Mouse (Mus musculus): Measurements from ENCODE around the gene BC024978. TPM values are rescaled to one million over a fixed set of nuclear protein-coding genes. Genes with fewer than 3 reads are reported as not detected.
"Not testable (repeated sequence)": the region's sequence is repeated elsewhere in the genome, so short reads cannot be mapped to it uniquely, and the experiment has no call there.

BC024978 gene
- polyA plus RNA-seq, 1 experiment from 2014 or later, result 4.3 TPM

DNA sequence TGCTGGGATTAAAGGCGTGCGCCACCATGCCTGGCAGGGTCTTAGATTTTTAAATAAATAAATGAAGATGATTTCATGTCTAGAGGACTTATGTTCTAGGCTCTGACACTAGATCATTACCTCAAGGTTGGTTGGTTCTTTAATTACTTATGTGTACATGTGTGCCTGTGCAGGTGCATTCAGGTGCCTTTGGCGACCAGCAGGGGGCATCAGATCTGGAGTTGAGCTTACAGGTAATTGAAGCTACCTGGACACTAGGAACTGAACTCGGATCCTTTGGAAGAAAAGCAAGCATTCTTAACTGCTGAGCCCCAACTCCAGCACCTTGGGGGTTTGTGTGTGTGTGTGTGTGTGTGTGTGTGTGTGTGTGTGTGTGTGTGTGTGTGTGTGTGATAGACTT, 35.2 kb downstream of the BC024978 start:
- Histone ChIP-seq H3K27ac (no peak overlapping the region), H3K4me2 (replicated peaks) (no peak overlapping the region), H3K9me3 (no peaks in the 10 kb centered on the region), H3K36me3 (no peaks in the 10 kb centered on the region), H3K27me3 (no peaks in the 10 kb centered on the region), H3K4me3 (replicated peaks) (no peak overlapping the region), H3K4me1 (replicated peaks) (peaks cover 41% of the 10 kb centered on the region), H3K9ac (replicated peaks) (no peak overlapping the region)
- ATAC-seq, result no peak
- 76% methylated on average over 4 of the region's 4 CpGs for WGBS

DNA sequence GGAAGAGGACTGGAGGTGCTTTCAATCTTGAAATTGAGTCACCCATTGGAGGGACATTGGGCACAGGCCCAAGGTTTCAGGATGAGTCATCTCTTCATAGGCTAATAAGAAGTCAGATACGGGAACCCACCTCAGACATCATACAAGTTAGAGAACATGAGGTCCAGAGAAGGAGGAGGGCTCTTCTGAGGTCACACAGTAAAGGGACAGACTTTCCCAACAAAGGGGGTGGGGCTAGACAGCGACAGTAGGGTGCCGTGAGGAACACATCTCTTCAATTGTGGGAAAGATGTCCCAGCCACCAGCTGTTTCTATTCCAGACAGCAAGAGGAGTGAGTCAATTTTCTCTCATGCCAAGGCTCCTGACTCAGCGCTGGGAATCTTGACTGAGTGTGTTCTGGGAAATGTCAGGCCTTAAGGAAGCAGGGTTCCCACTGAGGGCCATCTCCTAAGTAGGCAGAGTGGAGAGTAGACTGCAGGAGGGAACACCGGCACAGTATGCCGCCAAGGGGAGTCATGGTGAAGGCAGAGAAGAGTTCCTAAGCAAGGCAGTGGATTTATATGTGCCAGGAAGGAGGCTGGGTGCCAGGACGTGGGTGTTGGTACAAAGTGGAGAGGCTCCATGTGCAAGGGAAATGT, 36.2 kb downstream of the BC024978 start:
- no peak overlapping the region for H3K4me3 ChIP-seq (replicated peaks)
- H3K27me3 ChIP-seq, result no peaks in the 10 kb centered on the region
- H3K36me3 ChIP-seq, result no peaks in the 10 kb centered on the region
- H3K9ac ChIP-seq (replicated peaks), result no peak overlapping the region
- no peak for ATAC-seq
- H3K9me3 ChIP-seq, result no peaks in the 10 kb centered on the region
- no peak overlapping the region for H3K4me2 ChIP-seq (replicated peaks)
- peaks cover 31% of the 10 kb centered on the region for H3K4me1 ChIP-seq (replicated peaks)
- peak overlapping the region; percentile 85 for H3K27ac ChIP-seq
- 85% methylated on average over 7 of the region's 7 CpGs for WGBS

DNA sequence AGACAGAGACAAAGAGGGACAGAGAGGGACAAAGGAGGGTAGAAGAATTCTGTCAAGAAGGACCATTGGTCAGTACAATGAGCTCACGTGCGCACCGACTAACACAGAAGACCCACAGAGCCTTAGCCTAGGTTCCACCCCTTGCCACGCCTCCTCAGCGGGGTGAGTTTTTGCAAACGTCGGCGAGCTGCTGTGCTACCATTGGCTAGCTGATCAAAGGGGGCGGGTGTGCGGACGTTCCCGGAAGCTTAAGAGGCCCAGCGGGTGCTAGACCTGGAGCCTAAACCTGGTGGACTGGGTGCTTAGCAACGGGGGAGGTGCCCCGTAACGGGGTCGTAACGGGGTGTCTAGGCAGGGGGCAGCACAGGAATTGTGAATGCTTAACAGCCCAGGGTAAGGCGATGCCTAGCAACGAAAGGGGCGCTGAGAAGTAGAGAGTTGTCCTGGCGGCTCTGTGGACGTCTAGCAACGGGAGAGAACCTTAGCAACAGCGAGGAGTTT, 37.2 kb downstream of the BC024978 start, which contains the start of gene Coq8b:
Gene Coq8b, plus strand, starts transcription at position 243 of the 501 bp plus-strand sequence.
- ATAC-seq, result peak; percentile 94
- WGBS, result under 1% methylated on average over 25 of the region's 25 CpGs
- peak within 1 kb of the TSS; percentile 85 for H3K27ac ChIP-seq

DNA sequence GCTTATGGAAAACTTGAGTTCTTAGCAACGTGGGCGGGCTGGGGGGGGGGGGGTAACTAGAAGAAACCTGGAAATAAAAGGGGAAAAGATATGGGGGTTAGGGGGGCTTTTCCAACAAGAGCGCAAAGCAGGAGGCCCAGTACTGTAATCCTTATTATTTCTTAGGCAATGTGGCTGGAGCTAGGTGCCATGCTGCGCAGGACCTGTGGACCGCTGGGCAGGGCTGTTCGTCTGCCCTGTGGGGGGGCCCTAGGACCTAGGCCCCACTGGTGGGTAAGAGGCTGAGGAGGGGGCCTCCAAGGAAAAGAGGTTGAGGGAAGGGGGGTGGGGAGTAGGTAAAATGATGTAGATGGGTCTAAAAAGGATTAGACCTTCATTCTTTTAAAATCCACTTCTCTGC, 37.7 kb downstream of the BC024978 start:
- Histone ChIP-seq H3K4me2 (replicated peaks) (peak overlapping the region; percentile 78), H3K27me3 (no peaks in the 10 kb centered on the region), H3K36me3 (peaks cover 6% of the 10 kb centered on the region), H3K27ac (peak overlapping the region; percentile 82), H3K9ac (replicated peaks) (peak overlapping the region; percentile 67), H3K9me3 (no peaks in the 10 kb centered on the region), H3K4me1 (replicated peaks) (peaks cover 21% of the 10 kb centered on the region), H3K4me3 (replicated peaks) (peak overlapping the region; percentile 61)
- WGBS, result 0% methylated on average over 6 of the region's 6 CpGs
- ATAC-seq, result peak; percentile 59

More for the DNA sequence above, 37.2 kb downstream of the BC024978 start, which contains the start of gene Coq8b:
- H3K27me3 ChIP-seq, result no peaks in the 10 kb centered on the region
- H3K4me3 ChIP-seq (replicated peaks), result peak within 1 kb of the TSS; percentile 61
- H3K9ac ChIP-seq (replicated peaks), result peak within 1 kb of the TSS; percentile 67
- H3K4me2 ChIP-seq (replicated peaks), result peak within 1 kb of the TSS; percentile 78
- H3K4me1 ChIP-seq (replicated peaks), result peaks cover 21% of the 10 kb centered on the region
- H3K36me3 ChIP-seq, result peaks cover 5% of the 10 kb centered on the region
- H3K9me3 ChIP-seq, result no peaks in the 10 kb centered on the region

DNA sequence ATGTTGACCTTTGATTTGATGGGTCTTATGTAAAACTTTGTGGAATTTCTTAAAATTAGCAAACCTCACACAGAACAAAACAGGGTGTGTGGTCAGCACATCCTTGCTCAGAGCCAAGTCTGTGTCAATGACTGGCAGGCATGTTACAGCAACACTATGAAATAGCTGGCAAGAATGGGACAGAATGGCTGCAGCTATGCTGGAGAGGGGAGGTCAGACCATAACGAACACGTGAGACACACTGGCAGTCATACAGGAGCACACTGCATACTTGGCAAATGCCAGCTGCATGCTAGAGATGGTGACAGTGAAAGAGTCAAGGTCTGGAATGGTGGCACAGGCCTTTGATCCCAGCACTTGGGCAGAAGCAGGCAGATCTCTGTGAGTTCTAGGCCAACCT, 40.1 kb downstream of the BC024978 start:
- Histone ChIP-seq H3K4me1 (replicated peaks) (peaks cover 16% of the 10 kb centered on the region), H3K9ac (replicated peaks) (no peak overlapping the region), H3K36me3 (peaks cover 25% of the 10 kb centered on the region), H3K27ac (no peak overlapping the region), H3K4me3 (replicated peaks) (no peak overlapping the region), H3K27me3 (no peaks in the 10 kb centered on the region), H3K9me3 (no peaks in the 10 kb centered on the region), H3K4me2 (replicated peaks) (no peak overlapping the region)
- 91% methylated on average over 2 of the region's 2 CpGs for WGBS
- ATAC-seq, result no peak

DNA sequence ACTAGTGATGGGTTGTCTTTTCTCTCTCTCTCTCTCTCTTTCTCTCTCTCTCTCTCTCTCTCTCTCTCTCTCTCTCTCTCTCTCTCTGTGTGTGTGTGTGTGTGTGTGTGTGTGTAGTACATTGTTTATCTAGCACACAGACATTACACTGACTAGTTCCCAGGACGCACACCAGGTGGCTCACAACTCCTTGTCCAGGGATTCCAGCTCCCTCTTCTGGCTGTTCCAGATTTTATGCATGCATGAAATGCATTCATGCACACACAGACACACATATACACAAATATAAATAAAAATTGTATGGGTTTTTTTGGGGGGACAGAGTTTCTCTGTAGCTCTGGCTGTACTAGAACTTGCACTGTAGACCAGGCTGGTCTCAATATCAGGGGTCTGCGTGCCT, 41.9 kb downstream of the BC024978 start:
- Histone ChIP-seq H3K27me3 (no peaks in the 10 kb centered on the region), H3K27ac (no peak overlapping the region), H3K4me1 (replicated peaks) (peaks cover 12% of the 10 kb centered on the region), H3K9ac (replicated peaks) (no peak overlapping the region), H3K36me3 (peaks cover 43% of the 10 kb centered on the region), H3K9me3 (no peaks in the 10 kb centered on the region), H3K4me3 (replicated peaks) (no peak overlapping the region), H3K4me2 (replicated peaks) (no peak overlapping the region)
- no peak for ATAC-seq
- 86% methylated on average over 2 of the region's 2 CpGs for WGBS

DNA sequence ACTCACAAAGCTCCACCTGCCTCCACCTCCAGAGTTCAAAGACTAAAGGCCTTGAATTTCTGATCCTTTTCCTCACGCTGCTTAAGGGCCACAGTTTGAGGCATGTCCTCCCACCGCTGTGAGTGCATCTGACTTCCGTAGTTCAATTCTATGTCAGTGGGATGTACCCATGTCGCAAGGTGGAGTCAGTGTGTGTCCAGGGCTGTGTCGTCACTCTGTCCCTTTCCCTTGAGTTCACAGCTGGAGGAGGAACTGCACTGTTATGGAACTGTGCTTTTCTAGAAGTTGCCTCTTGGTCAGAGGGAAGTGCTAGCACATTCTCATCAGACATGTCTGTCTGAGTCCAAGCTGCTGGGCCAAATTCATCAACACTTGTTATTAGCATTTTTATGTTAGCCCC, 43.0 kb downstream of the BC024978 start:
- Histone ChIP-seq H3K27me3 (no peaks in the 10 kb centered on the region), H3K9ac (replicated peaks) (no peak overlapping the region), H3K4me2 (replicated peaks) (no peak overlapping the region), H3K36me3 (peaks cover 51% of the 10 kb centered on the region), H3K9me3 (no peaks in the 10 kb centered on the region), H3K4me1 (replicated peaks) (peaks cover 8% of the 10 kb centered on the region), H3K27ac (no peak overlapping the region), H3K4me3 (replicated peaks) (no peak overlapping the region)
- 93% methylated on average over 5 of the region's 5 CpGs for WGBS
- no peak for ATAC-seq

DNA sequence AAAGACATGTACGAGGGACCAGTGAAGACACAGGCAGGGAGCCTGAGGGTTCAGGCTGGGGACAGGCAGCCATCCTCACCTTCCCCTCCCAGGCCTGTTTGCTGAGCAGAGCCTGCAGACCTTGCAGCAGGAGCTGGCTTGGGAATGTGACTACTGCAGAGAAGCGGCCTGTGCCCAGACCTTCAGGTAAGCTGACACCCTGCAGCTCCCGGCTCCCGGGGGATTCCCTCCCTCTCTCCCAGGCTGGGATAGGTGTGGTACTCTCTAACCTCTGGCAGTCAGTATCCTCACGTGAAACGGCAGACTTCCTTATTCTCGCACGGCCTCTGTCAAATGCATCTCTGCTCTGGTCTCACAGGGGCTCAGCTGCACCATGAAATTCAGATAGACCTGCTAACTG, 47.6 kb downstream of the BC024978 start:
- no peak overlapping the region for H3K4me2 ChIP-seq (replicated peaks)
- H3K9me3 ChIP-seq, result no peaks in the 10 kb centered on the region
- no peak overlapping the region for H3K27ac ChIP-seq
- H3K4me3 ChIP-seq (replicated peaks), result no peak overlapping the region
- H3K9ac ChIP-seq (replicated peaks), result no peak overlapping the region
- H3K36me3 ChIP-seq, result peaks cover 76% of the 10 kb centered on the region
- no peaks in the 10 kb centered on the region for H3K4me1 ChIP-seq (replicated peaks)
- 69% methylated on average over 8 of the region's 8 CpGs for WGBS
- H3K27me3 ChIP-seq, result no peaks in the 10 kb centered on the region
- ATAC-seq, result no peak

DNA sequence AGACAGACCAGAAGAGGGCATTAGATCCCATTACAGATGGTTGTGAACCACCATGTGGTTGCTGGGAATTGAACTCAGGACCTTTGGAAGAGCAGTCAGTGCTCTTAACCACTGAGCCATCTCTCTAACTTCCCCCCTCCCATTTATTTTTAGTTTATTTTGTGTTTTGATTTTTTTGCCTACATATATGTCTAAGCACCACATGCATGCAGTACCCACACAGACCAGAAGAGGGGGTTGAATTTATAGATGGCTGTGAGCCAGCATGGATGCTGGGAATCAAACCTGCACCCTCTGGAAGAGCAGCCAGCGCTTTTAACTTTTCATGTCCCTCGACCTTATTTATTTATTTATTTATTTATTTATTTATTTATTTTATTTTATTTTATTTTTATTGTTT, 48.5 kb downstream of the BC024978 start:
- H3K9ac ChIP-seq (replicated peaks); H3K27me3 ChIP-seq; H3K27ac ChIP-seq; H3K4me2 ChIP-seq (replicated peaks); H3K9me3 ChIP-seq; H3K4me3 ChIP-seq (replicated peaks); ATAC-seq; H3K4me1 ChIP-seq (replicated peaks): not testable (repeated sequence)
- WGBS, result 83% methylated on average over 2 of the region's 2 CpGs
- peaks cover 71% of the 10 kb centered on the region for H3K36me3 ChIP-seq

DNA sequence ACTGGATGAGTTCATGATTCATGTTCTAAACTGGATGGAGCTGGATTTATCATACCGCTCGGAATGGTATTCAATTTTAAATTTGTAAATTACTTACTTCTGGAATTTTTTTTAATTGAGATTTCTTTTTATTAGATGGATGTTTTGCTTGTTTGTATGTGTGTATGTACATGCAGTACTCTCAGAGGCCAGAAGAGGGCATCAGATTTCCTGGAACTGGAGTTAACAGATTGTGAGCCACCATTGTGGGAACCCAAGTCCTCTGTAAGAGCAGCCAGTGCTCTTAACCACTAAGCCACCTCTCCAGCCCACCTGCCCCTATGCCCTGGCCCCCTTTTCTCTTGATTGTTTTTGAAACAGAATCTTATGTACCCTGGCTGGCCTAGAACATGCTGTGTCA, 53.6 kb downstream of the BC024978 start:
- Histone ChIP-seq H3K4me2 (replicated peaks) (no peak overlapping the region), H3K27me3 (no peaks in the 10 kb centered on the region), H3K27ac (no peak overlapping the region), H3K4me1 (replicated peaks) (no peaks in the 10 kb centered on the region), H3K36me3 (peaks cover 57% of the 10 kb centered on the region), H3K9ac (replicated peaks) (no peak overlapping the region), H3K9me3 (no peaks in the 10 kb centered on the region), H3K4me3 (replicated peaks) (no peak overlapping the region)
- ATAC-seq, result no peak
- WGBS, result 87% methylated on average over 2 of the region's 2 CpGs

DNA sequence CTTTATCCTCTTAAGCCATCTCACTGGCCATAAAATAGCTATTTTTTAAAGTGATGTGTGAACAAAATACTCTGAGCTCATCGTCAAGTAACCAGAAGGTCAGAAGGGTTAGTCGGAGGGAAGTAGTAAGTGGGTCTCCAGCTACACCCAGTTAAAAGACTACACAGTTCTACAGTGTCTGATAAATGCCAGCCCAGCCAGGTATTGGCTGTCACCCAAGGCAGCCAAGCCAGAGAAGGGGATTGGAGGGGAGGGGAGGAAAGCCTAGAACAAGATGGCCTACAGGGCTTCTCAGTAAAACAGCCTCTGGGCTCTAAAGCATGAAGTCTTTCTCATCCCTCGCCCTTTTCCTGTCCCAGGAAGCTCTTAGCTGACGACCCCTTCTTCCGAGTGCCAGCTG, 54.3 kb downstream of the BC024978 start:
- Histone ChIP-seq H3K4me3 (replicated peaks) (no peak overlapping the region), H3K27ac (no peak overlapping the region), H3K27me3 (no peaks in the 10 kb centered on the region), H3K4me1 (replicated peaks) (no peaks in the 10 kb centered on the region), H3K4me2 (replicated peaks) (no peak overlapping the region), H3K9me3 (no peaks in the 10 kb centered on the region), H3K36me3 (peaks cover 60% of the 10 kb centered on the region), H3K9ac (replicated peaks) (no peak overlapping the region)
- no peak for ATAC-seq
- WGBS, result 85% methylated on average over 5 of the region's 5 CpGs

DNA sequence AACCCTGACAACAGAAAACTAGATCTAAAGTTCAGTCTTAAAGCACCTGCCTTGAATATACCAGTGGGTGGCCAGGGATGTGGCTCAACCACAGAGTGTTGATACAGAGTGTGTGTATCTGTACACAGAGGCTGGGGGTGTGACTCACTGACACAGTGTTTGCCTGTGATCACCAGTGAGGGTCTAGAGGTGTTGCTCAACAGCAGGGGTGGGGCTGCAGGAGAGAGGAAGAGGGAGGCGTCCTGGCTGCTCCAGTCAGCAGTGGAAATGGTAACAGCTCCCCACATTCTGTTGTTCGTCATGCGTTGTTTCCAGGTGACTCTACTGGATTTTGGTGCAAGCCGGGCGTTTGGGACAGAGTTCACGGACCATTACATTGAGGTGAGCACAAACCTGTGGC, 56.4 kb downstream of the BC024978 start:
- H3K9ac ChIP-seq (replicated peaks), result no peak overlapping the region
- H3K36me3 ChIP-seq, result peaks cover 43% of the 10 kb centered on the region
- H3K4me1 ChIP-seq (replicated peaks), result peaks cover 8% of the 10 kb centered on the region
- no peaks in the 10 kb centered on the region for H3K27me3 ChIP-seq
- no peak overlapping the region for H3K27ac ChIP-seq
- ATAC-seq, result no peak
- no peak overlapping the region for H3K4me3 ChIP-seq (replicated peaks)
- no peaks in the 10 kb centered on the region for H3K9me3 ChIP-seq
- H3K4me2 ChIP-seq (replicated peaks), result no peak overlapping the region
- 86% methylated on average over 6 of the region's 6 CpGs for WGBS

DNA sequence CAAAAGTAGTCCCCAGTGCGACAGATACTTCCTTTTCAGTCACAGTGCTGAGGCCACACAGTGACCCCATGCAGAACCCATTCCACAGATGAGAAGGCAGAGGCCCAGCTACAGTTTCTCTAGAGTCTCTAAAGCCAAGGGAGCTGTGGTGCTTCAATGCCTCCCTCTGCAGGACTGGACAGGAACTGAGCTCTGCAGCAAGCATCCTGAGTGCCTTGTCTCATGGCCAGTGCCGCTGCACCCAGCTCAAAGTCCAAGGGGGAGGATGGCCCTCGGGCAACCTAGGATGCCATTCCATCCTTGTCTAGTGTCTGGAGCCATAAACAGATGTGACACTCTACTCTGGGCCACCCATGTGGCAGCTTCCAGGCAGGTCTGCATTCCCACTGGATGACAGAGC, 60.1 kb downstream of the BC024978 start:
- Histone ChIP-seq H3K27me3 (no peaks in the 10 kb centered on the region), H3K4me1 (replicated peaks) (peaks cover 36% of the 10 kb centered on the region), H3K36me3 (peaks cover 30% of the 10 kb centered on the region), H3K9ac (replicated peaks) (no peak overlapping the region), H3K9me3 (no peaks in the 10 kb centered on the region), H3K4me3 (replicated peaks) (no peak overlapping the region), H3K4me2 (replicated peaks) (no peak overlapping the region), H3K27ac (no peak overlapping the region)
- WGBS, result 77% methylated on average over 3 of the region's 3 CpGs
- no peak for ATAC-seq
